Mouse (Mus musculus) neutrophil, adult 83 days (primary cell): ENCODE measurements around the gene Zfp54. TPM values are rescaled to one million over a fixed set of nuclear protein-coding genes. Genes with fewer than 3 reads are reported as not detected.

Source experiments
- total RNA-seq, 2 experiments: library from RNA; stranded (reverse); gene quantifications; one replicate each; pipeline ENCODE4 v1.2.4; 2023

The Zfp54 gene
- 1 to 10 TPM; 1.8 to 2.0 TPM for total RNA-seq

DNA sequence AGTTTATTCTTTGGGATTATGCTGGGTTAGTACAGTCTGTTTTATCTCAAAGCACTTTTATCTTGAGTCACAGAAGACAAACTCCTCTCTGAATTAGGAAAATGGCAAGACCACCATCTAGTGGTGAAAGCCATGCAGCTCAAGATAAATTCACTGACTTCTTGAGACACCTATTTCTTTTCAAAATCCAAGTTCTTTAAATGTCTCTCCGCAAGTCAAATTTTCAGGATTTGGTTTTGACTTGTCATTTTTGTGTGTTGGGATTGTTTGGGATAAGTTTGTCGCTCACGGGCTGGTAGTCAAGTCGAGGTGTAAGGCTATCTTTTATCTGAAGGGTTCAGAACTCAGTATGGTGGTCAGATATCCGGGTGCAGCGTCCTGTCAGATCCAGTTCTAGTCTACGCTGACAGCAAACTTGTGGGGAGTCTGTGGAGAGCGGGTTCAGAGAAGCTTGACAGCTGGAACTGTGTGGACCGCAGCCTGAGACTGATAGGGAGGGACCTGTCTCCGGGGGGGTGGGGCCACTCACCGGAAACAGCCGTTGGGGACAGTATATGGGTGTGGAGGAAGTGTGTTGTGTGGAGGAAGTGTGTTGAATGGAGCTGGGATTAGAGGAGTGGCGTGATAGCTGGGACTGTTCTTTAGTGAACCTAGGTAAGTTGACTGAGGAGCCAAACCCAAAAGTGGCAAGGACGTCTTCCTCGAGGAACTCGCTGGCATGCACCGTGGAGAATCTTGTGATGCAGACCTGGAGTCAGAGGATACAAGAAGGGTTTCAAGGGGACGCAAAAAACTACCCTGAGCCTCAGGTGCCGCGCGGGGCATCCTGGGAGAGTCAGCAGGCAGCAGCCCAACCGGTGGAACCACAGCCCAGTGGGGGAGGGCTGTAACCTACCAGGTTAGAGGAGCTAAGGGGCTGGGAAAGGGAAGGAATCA, at the start of gene Zfp54:
Zfp54 (plus strand) TSS at position 564 of the 936 bp plus-strand sequence.

DNA sequence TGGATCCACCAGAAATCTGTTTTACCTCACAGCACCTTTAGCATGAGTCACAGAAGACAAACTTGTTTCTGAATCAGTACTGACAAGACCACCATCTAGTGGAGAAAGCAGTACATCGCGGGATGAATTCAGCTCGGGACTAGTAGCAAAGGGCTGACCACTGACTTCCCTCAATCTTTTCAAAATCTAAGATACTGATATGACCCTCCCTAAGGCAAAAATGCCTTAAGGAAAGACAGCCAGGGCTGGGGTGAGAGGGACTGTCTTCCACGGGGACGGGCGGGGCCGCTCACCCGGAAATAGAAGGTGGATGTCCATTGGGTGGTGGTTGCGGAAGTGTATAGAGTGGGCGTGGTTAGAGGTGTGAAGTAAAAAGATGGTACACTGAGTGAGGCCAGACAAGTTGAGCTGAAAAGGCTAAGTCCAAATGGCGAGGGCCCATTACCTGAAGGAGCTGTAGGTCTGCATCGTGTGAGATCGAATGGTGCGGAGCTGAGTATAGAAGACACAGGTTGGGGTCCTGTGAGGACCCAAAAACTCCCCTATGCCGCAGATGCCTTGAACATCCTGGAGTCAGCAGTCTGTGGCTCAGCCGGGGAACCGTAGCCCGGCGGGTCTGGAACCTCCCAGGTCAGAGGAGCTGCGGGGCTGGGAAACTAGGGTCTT, 39.5 kb upstream of the Zfp54 start, which contains the start of gene Zfp677:
Zfp677 (plus strand) TSS at position 358 of the 666 bp plus-strand sequence.

DNA sequence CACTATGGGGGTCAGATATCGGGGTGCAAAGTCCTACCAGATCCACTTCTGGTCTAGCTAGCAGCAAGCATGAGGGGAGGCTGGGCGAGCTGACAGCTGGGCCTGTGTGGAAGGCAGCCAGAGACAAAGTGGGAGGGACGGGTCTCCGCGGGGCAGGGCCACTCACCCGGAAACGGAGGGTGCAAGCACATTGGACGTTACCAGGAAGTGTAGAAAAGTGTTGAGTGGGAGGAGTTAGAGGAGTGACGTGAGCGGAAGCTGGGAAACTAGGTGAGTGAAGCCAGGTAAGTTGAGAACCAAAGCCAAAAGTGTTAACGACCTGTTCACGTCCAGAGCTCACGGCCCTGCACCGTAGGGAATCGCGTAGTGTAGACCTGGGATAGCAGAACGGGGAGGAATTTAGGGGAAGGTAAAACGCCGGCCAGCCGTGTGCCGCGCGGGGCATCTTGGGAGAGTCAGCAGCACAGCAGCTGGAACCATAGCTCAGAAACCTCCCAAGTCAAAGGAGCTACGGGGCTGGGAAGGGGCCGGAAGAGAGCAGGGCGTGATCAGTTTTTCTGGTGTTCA, 27.2 kb downstream of the Zfp54 start, which contains the start of gene Zfp51:
Zfp51 (plus strand) TSS at position 237 of the 567 bp plus-strand sequence.

Other genes starting within 250 kb of the Zfp54 start
- gene Vmn1r234, start 197.1 kb upstream of the Zfp54 start, total RNA-seq, result not detected
- not detected for gene Vmn1r235, start 166.8 kb upstream of the Zfp54 start, total RNA-seq
- gene Vmn1r236, start 140.3 kb upstream of the Zfp54 start, total RNA-seq, result not detected
- gene Vmn1r237, start 111.4 kb upstream of the Zfp54 start, total RNA-seq, result not detected
- gene Zfp677, start 39.5 kb upstream of the Zfp54 start, total RNA-seq, result 1 to 10 TPM; 2.1 to 3.0 TPM
- 1 to 10 TPM; 8.0 to 8.2 TPM for gene Zfp51, start 27.1 kb downstream of the Zfp54 start, total RNA-seq
- gene Zfp53, start 65.8 kb downstream of the Zfp54 start, total RNA-seq, result 10 to 100 TPM in 1 of 2 experiments, 1 to 10 TPM in 1; 8.4 to 10.4 TPM
- gene Zfp52, start 112.3 kb downstream of the Zfp54 start, total RNA-seq, result 1 to 10 TPM; 8.6 to 8.7 TPM
- 1 to 10 TPM; 2.4 to 3.0 TPM for gene Zfp948, start 143.8 kb downstream of the Zfp54 start, total RNA-seq
- gene Zfp983, start 227.4 kb downstream of the Zfp54 start, total RNA-seq, result 1 to 10 TPM; 4.4 TPM